Mouse (Mus musculus): ENCODE data around the gene Higd1c. TPM values are rescaled to one million over a fixed set of nuclear protein-coding genes. Genes with fewer than 3 reads are reported as not detected.
"Not testable (repeated sequence)": the region's sequence is repeated elsewhere in the genome, so short reads cannot be mapped to it uniquely, and the experiment has no call there.

The Higd1c gene
- polyA plus RNA-seq, 1 experiment from 2014 or later, result not detected

GRCm38 (mm10) chr15:100346761-100347160 lies 17.6 kb upstream of the Higd1c start:
- DNase-seq (ENCODE audit: low spot score), result no peak
- Histone ChIP-seq H3K4me1 (ENCODE audit: control insufficient read depth, insufficient read depth, low read length) (no peaks in the 10 kb centered on the region), H3K27ac (replicated peaks; ENCODE audit: low read depth, low read length) (peak overlapping the region; percentile 13; the same call in 1 of the 2 replicates), H3K27me3 (ENCODE audit: control insufficient read depth, insufficient read depth, low read length) (no peaks in the 10 kb centered on the region), H3K9me3 (replicated peaks; ENCODE audit: control insufficient read depth, low read length) (no peaks in the 10 kb centered on the region), H3K36me3 (replicated peaks; ENCODE audit: control insufficient read depth, insufficient read depth, low read depth, low read length) (no peaks in the 10 kb centered on the region), H3K9ac (replicated peaks; ENCODE audit: low read length) (no peak overlapping the region), H3K4me2 (ENCODE audit: low read depth, low read length) (no peak overlapping the region), H3K4me3 (ENCODE audit: low read depth, low read length) (no peak overlapping the region)
- peak; percentile 29; the same call in 1 of the 2 replicates for ATAC-seq (replicated peaks; ENCODE audit: insufficient number of reproducible peaks, low FRiP score, low TSS enrichment, low read depth)
- 68% methylated on average over 12 of the region's 14 CpGs for WGBS

- no peak for DNase-seq (ENCODE audit: low spot score)
- Histone ChIP-seq H3K36me3 (replicated peaks; ENCODE audit: control insufficient read depth, insufficient read depth, low read depth, low read length) (no peaks in the 10 kb centered on the region), H3K27ac (replicated peaks; ENCODE audit: low read depth, low read length) (no peak overlapping the region), H3K4me3 (ENCODE audit: low read depth, low read length) (no peak overlapping the region), H3K4me1 (ENCODE audit: control insufficient read depth, insufficient read depth, low read length) (no peaks in the 10 kb centered on the region), H3K9me3 (replicated peaks; ENCODE audit: control insufficient read depth, low read length) (no peaks in the 10 kb centered on the region), H3K9ac (replicated peaks; ENCODE audit: low read length) (no peak overlapping the region), H3K27me3 (ENCODE audit: control insufficient read depth, insufficient read depth, low read length) (no peaks in the 10 kb centered on the region), H3K4me2 (ENCODE audit: low read depth, low read length) (no peak overlapping the region)
- ATAC-seq (replicated peaks; ENCODE audit: insufficient number of reproducible peaks, low FRiP score, low TSS enrichment, low read depth), result no peak
- 52% methylated on average over 2 of the region's 2 CpGs for WGBS
Measured at GRCm38 (mm10) chr15:100349496-100349895, 14.8 kb upstream of the Higd1c start.

DNA sequence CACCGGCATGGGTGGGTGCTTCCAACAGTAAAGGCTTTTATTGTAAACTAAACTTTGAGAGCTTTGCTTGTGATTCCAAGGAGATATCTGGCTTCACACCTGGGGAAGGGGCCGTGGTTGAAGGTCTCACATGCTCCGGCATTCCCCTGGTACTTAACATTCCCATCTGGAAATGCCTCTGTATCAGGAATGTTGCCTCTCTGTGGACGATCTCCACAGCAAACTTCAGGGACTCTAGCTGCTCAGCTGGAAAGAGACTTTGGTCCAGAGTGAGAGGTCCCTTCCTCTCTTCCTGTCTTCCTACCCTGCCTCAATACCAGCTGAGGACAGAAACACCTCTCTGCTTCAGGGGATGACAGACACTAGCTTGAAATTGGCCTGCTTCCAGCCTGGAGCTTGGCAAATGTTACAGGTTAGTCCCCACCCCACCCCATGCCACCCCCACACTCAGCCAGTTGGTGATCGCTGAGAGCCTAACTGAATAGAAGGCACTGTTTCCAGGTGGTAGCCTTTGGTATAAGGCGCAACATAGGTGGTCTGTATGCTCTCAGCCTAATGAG lies 12.8 kb upstream of the Higd1c start:
- Histone ChIP-seq H3K4me3 (ENCODE audit: low read depth, low read length) (no peak overlapping the region), H3K36me3 (replicated peaks; ENCODE audit: control insufficient read depth, insufficient read depth, low read depth, low read length) (no peaks in the 10 kb centered on the region), H3K27ac (replicated peaks; ENCODE audit: low read depth, low read length) (no peak overlapping the region), H3K4me1 (ENCODE audit: control insufficient read depth, insufficient read depth, low read length) (no peaks in the 10 kb centered on the region), H3K9ac (replicated peaks; ENCODE audit: low read length) (no peak overlapping the region), H3K4me2 (ENCODE audit: low read depth, low read length) (no peak overlapping the region), H3K9me3 (replicated peaks; ENCODE audit: control insufficient read depth, low read length) (no peaks in the 10 kb centered on the region), H3K27me3 (ENCODE audit: control insufficient read depth, insufficient read depth, low read length) (no peaks in the 10 kb centered on the region)
- WGBS, result 62% methylated on average over 6 of the region's 6 CpGs
- no peak for DNase-seq (ENCODE audit: low spot score)
- ATAC-seq (replicated peaks; ENCODE audit: insufficient number of reproducible peaks, low FRiP score, low TSS enrichment, low read depth), result no peak

DNA sequence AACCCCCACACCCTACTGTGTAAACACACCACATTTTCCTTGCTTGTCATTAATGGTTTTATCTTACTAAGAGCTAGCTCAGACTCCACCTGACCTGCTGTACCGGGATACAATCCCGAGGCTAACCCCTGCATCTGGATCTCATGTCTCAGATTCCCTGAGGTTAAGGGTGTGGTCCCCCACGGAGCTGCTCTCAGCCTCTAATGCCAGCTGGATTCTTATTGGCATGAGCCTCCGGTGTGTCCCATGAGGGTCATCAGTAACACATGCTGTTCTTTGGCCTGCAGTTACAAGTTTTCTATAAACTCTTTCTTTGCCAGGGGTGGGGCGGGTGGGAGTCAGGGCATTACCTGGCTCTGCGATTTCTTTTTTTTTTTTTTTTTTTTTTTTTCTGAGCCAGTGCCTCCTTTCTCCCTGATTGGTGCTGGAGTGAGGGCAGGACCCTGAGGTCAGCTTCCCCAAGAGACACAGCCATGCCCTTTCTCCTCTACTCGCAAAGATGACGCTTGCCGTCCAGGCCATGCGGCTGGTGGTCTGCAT lies 11.6 kb upstream of the Higd1c start, which contains the start of the genes Methig1 and Mettl7a2:
Gene Methig1, plus strand, starts transcription at position 439 of the 540 bp plus-strand sequence.
Gene Mettl7a2, plus strand, starts transcription at position 490 of the 540 bp plus-strand sequence.
- Histone ChIP-seq H3K4me3 (ENCODE audit: low read depth, low read length) (no peak within 1 kb of the TSS), H3K9ac (replicated peaks; ENCODE audit: low read length) (no peak within 1 kb of the TSS), H3K27me3 (ENCODE audit: control insufficient read depth, insufficient read depth, low read length) (no peaks in the 10 kb centered on the region), H3K4me1 (ENCODE audit: control insufficient read depth, insufficient read depth, low read length) (no peaks in the 10 kb centered on the region), H3K4me2 (ENCODE audit: low read depth, low read length) (no peak within 1 kb of the TSS), H3K27ac (replicated peaks; ENCODE audit: low read depth, low read length) (no peak within 1 kb of the TSS), H3K9me3 (replicated peaks; ENCODE audit: control insufficient read depth, low read length) (no peaks in the 10 kb centered on the region), H3K36me3 (replicated peaks; ENCODE audit: control insufficient read depth, insufficient read depth, low read depth, low read length) (no peaks in the 10 kb centered on the region)
- no peak for DNase-seq (ENCODE audit: low spot score)
- no peak for ATAC-seq (replicated peaks; ENCODE audit: insufficient number of reproducible peaks, low FRiP score, low TSS enrichment, low read depth)
- WGBS, result 68% methylated on average over 10 of the region's 10 CpGs

- not testable (repeated sequence) for H3K4me1 ChIP-seq (ENCODE audit: control insufficient read depth, insufficient read depth, low read length); H3K27me3 ChIP-seq (ENCODE audit: control insufficient read depth, insufficient read depth, low read length); H3K9ac ChIP-seq (replicated peaks; ENCODE audit: low read length); H3K9me3 ChIP-seq (replicated peaks; ENCODE audit: control insufficient read depth, low read length); H3K36me3 ChIP-seq (replicated peaks; ENCODE audit: control insufficient read depth, insufficient read depth, low read depth, low read length); H3K4me3 ChIP-seq (ENCODE audit: low read depth, low read length); H3K27ac ChIP-seq (replicated peaks; ENCODE audit: low read depth, low read length); DNase-seq (ENCODE audit: low spot score); ATAC-seq (replicated peaks; ENCODE audit: insufficient number of reproducible peaks, low FRiP score, low TSS enrichment, low read depth); H3K4me2 ChIP-seq (ENCODE audit: low read depth, low read length)
- 85% methylated on average over 13 of the region's 22 CpGs for WGBS
Measured at GRCm38 (mm10) chr15:100353399-100353798, 10.9 kb upstream of the Higd1c start.

- Histone ChIP-seq H3K9ac (replicated peaks; ENCODE audit: low read length) (no peak overlapping the region), H3K4me3 (ENCODE audit: low read depth, low read length) (no peak overlapping the region), H3K27me3 (ENCODE audit: control insufficient read depth, insufficient read depth, low read length) (no peaks in the 10 kb centered on the region), H3K27ac (replicated peaks; ENCODE audit: low read depth, low read length) (no peak overlapping the region), H3K36me3 (replicated peaks; ENCODE audit: control insufficient read depth, insufficient read depth, low read depth, low read length) (no peaks in the 10 kb centered on the region), H3K4me1 (ENCODE audit: control insufficient read depth, insufficient read depth, low read length) (no peaks in the 10 kb centered on the region), H3K9me3 (replicated peaks; ENCODE audit: control insufficient read depth, low read length) (no peaks in the 10 kb centered on the region), H3K4me2 (ENCODE audit: low read depth, low read length) (no peak overlapping the region)
- no peak for ATAC-seq (replicated peaks; ENCODE audit: insufficient number of reproducible peaks, low FRiP score, low TSS enrichment, low read depth)
- 83% methylated on average over 5 of the region's 5 CpGs for WGBS
- no peak for DNase-seq (ENCODE audit: low spot score)
Measured at GRCm38 (mm10) chr15:100355876-100356275, 8.5 kb upstream of the Higd1c start.

- not testable (repeated sequence) for H3K27ac ChIP-seq (replicated peaks; ENCODE audit: low read depth, low read length); H3K27me3 ChIP-seq (ENCODE audit: control insufficient read depth, insufficient read depth, low read length); H3K36me3 ChIP-seq (replicated peaks; ENCODE audit: control insufficient read depth, insufficient read depth, low read depth, low read length); H3K4me2 ChIP-seq (ENCODE audit: low read depth, low read length); H3K9ac ChIP-seq (replicated peaks; ENCODE audit: low read length); DNase-seq (ENCODE audit: low spot score); H3K9me3 ChIP-seq (replicated peaks; ENCODE audit: control insufficient read depth, low read length); ATAC-seq (replicated peaks; ENCODE audit: insufficient number of reproducible peaks, low FRiP score, low TSS enrichment, low read depth); H3K4me1 ChIP-seq (ENCODE audit: control insufficient read depth, insufficient read depth, low read length); H3K4me3 ChIP-seq (ENCODE audit: low read depth, low read length)
- WGBS, result 40% methylated on average over 7 of the region's 9 CpGs
Measured at GRCm38 (mm10) chr15:100365967-100366366, 1.6 kb downstream of the Higd1c start.

DNA sequence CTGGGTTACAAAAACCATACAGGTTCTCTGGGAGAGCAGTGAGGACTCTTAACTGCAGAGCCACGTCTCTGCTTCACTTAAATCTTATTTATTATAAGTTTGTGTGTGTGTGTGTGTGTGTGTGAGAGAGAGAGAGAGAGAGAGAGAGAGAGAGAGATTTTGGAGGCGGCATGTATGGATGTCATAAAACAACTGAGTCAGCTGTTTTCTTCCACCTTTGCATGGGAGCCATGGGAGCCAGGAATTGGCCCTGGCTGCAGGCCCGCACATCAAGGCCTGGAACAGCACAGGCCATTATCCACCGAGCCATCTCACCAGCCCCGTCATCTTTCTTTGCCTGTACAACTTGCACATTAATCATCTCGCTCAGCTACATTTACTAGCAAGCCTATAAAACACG lies 2.8 kb downstream of the Higd1c start:
- H3K36me3 ChIP-seq (replicated peaks; ENCODE audit: control insufficient read depth, insufficient read depth, low read depth, low read length), result no peaks in the 10 kb centered on the region
- no peaks in the 10 kb centered on the region for H3K9me3 ChIP-seq (replicated peaks; ENCODE audit: control insufficient read depth, low read length)
- no peak overlapping the region for H3K27ac ChIP-seq (replicated peaks; ENCODE audit: low read depth, low read length)
- DNase-seq (ENCODE audit: low spot score), result no peak
- no peak overlapping the region for H3K9ac ChIP-seq (replicated peaks; ENCODE audit: low read length)
- no peak for ATAC-seq (replicated peaks; ENCODE audit: insufficient number of reproducible peaks, low FRiP score, low TSS enrichment, low read depth)
- H3K27me3 ChIP-seq (ENCODE audit: control insufficient read depth, insufficient read depth, low read length), result no peaks in the 10 kb centered on the region
- no peaks in the 10 kb centered on the region for H3K4me1 ChIP-seq (ENCODE audit: control insufficient read depth, insufficient read depth, low read length)
- no peak overlapping the region for H3K4me2 ChIP-seq (ENCODE audit: low read depth, low read length)
- H3K4me3 ChIP-seq (ENCODE audit: low read depth, low read length), result no peak overlapping the region
- WGBS, result 88% methylated on average over 7 of the region's 7 CpGs

All from embryonic facial prominence, embryonic 11.5 days (tissue).